Mouse (Mus musculus) liver, embryonic 16.5 days (tissue): ENCODE results near the gene Tgfb2. TPM values are rescaled to one million over a fixed set of nuclear protein-coding genes. Genes with fewer than 3 reads are reported as not detected.

Experiments
- ATAC-seq: fragments of 200-750 bp; cut with Nextera tagmentation; 2 replicates; pipeline ENCODE4 v1.8.0; 2017; ENCODE audit warnings: low read depth, mild to moderate bottlenecking, moderate number of reproducible peaks, moderate library complexity
- H3K27ac ChIP-seq: fragments of 300-500 bp; sonication (generic); 2 replicates; pipeline ENCODE4 v1.5.1; 2014; ENCODE audit warnings: mild to moderate bottlenecking, low read length
- H3K27me3 ChIP-seq: fragments of 300-500 bp; sonication (generic); 2 replicates; pipeline ENCODE4 v1.6.1; 2014; ENCODE audit warnings: low read depth, low read length, mixed read lengths; ENCODE audit not compliant: control insufficient read depth, insufficient read depth
- H3K36me3 ChIP-seq: fragments of 300-500 bp; sonication (generic); 2 replicates; pipeline ENCODE4 v1.6.1; 2014; ENCODE audit warnings: mild to moderate bottlenecking; ENCODE audit not compliant: control insufficient read depth, insufficient read depth
- H3K4me1 ChIP-seq: fragments of 300-500 bp; sonication (generic); 2 replicates; pipeline ENCODE4 v1.6.1; 2014; ENCODE audit warnings: low read depth, low read length, mixed read lengths; ENCODE audit not compliant: control insufficient read depth
- H3K4me2 ChIP-seq: fragments of 300-500 bp; sonication (generic); 2 replicates; pipeline ENCODE4 v1.6.1; 2014; ENCODE audit warnings: low read depth, low read length, mixed read lengths
- H3K4me3 ChIP-seq: fragments of 300-500 bp; sonication (generic); 2 replicates; pipeline ENCODE4 v1.5.1; 2014; ENCODE audit warnings: low read depth, mild to moderate bottlenecking, low read length
- H3K9ac ChIP-seq: fragments of 300-500 bp; sonication (generic); 2 replicates; pipeline ENCODE4 v1.6.1; 2014; ENCODE audit warnings: low read depth, low read length
- H3K9me3 ChIP-seq: fragments of 300-500 bp; sonication (generic); replicated peaks from 2 replicates; pipeline ENCODE4 v1.6.1; 2016; ENCODE audit warnings: low read length; ENCODE audit not compliant: control insufficient read depth
- WGBS: fragments of 180-500 bp; shearing (Covaris S2); extraction: QIAGEN DNeasy Blood & Tissue Kit; methylation state at CpG from one replicate; pipeline ENCODE4 v1.1.7; 2014; ENCODE audit not compliant: insufficient replicate concordance; 5-methylcytosine and 5-hydroxymethylcytosine counted together
- polyA plus RNA-seq: library from polyadenylated mRNA; unstranded; fragments of >200 nt; fragmentation: Nextera tagmentation; extraction: Ambion mirVana; gene quantifications from 2 replicates; pipeline ENCODE4 v1.2.1, GENCODE M21; 2015

The Tgfb2 gene
- polyA plus RNA-seq, 1 experiment from 2014 or later: 1.7 TPM

DNA sequence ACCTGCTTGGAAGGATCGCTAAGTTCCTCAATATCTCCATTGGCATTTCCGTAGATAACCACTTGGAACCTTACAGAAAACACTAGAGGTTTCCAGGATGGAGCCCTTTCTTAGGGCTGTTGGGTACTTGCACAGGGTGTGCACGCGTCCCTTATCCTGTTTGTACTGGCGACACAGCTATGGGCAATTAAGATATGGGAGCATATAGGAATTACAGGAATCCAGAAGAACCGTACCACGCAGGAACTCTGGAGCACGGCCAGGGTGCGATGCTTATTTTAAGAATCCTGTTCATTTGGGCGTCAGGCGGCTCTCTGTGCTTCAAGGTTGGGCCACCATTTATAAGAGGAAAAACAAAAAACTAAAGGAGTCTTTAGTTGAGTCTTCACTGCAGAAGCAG, 42.4 kb downstream of the Tgfb2 start:
- Histone ChIP-seq H3K4me3 (no peak overlapping the region), H3K9me3 (no peaks in the 10 kb centered on the region), H3K27me3 (no peaks in the 10 kb centered on the region), H3K4me1 (no peaks in the 10 kb centered on the region), H3K27ac (no peak overlapping the region), H3K9ac (no peak overlapping the region), H3K36me3 (no peaks in the 10 kb centered on the region), H3K4me2 (no peak overlapping the region)
- ATAC-seq: peak; percentile 37; the same call in 1 of the 2 replicates
- 70% methylated on average over 11 of the region's 11 CpGs for WGBS

DNA sequence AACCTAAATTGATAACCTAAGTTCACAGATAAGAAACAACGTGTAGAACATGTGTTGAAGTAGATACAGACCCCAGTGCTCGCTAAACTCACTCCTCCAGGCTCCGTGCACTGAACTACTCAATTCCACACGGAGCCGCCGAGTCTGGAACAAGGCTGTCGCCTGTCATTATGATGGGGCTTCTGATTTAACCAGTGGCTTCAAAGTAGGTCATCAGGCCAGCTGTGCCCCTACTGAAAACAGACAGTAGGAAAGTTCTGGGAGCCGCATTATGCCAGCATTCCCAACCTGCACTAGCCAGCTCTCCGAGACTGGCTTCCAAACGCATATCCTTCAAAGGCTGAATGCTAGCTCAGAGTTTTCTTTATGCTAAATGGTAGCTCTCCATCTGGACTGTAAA, 42.8 kb downstream of the Tgfb2 start:
- no peaks in the 10 kb centered on the region for H3K27me3 ChIP-seq
- ATAC-seq: no peak
- no peak overlapping the region for H3K4me3 ChIP-seq
- H3K36me3 ChIP-seq: no peaks in the 10 kb centered on the region
- 60% methylated on average over 10 of the region's 10 CpGs for WGBS
- H3K4me1 ChIP-seq: no peaks in the 10 kb centered on the region
- no peak overlapping the region for H3K9ac ChIP-seq
- no peak overlapping the region for H3K4me2 ChIP-seq
- H3K9me3 ChIP-seq: no peaks in the 10 kb centered on the region
- H3K27ac ChIP-seq: no peak overlapping the region

DNA sequence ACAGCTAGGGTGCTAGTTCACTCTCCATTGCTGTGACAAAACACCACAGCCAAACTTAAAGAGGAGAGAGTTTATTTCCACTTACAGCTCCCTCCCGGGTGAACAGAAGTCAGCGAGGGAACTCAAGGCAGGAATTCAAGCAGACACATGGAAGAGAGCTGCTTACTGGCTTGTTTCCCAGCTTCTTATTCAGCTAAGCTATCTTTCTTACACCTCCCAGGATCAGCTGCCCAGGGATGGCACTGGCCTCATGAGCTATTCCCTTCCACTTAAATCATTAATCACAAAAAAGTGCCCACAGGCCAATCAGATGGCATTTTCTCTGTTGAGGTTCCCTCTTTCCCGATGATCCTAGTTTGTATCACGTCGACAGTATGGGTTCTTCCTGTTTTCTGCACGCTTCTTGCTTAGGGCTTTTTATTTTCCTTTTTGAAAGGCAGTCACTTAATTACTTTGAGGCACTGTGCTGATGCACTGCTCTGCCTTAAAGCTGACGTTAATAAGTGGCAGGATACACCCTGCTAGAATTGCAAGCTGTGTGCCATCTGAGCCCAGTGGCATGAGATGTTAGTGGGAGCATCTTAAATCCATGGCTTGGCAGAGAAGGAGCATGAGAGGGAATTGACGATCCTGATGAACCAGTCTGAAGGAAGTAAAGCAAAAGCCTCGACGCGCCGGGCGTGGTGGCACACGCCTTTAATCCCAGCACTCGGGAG, 44.4 kb downstream of the Tgfb2 start:
- H3K27me3 ChIP-seq: no peaks in the 10 kb centered on the region
- H3K27ac ChIP-seq: no peak overlapping the region
- no peak overlapping the region for H3K4me3 ChIP-seq
- no peaks in the 10 kb centered on the region for H3K4me1 ChIP-seq
- 66% methylated on average over 15 of the region's 15 CpGs for WGBS
- no peaks in the 10 kb centered on the region for H3K9me3 ChIP-seq
- ATAC-seq: no peak
- no peaks in the 10 kb centered on the region for H3K36me3 ChIP-seq
- no peak overlapping the region for H3K9ac ChIP-seq
- no peak overlapping the region for H3K4me2 ChIP-seq

DNA sequence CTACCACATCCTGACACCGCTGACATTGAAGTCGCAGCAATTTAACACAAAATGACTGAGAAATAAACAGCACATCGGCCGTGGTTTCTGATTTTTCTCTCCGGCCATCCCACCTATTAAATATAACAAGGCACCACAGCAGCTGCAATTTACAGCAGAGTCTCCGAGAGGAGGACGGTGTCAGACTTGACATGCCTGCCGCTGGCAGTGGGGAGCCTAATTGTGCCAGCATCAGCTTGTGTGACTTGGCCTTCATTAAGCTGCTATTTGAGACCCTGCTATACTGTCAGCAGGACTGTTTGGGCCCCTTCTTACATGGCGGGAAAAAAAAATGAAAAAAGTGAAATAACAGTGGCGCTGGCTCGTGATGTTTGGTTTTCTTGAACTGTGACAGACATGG, 47.0 kb downstream of the Tgfb2 start:
- WGBS: 75% methylated on average over 11 of the region's 11 CpGs
- ATAC-seq: no peak

DNA sequence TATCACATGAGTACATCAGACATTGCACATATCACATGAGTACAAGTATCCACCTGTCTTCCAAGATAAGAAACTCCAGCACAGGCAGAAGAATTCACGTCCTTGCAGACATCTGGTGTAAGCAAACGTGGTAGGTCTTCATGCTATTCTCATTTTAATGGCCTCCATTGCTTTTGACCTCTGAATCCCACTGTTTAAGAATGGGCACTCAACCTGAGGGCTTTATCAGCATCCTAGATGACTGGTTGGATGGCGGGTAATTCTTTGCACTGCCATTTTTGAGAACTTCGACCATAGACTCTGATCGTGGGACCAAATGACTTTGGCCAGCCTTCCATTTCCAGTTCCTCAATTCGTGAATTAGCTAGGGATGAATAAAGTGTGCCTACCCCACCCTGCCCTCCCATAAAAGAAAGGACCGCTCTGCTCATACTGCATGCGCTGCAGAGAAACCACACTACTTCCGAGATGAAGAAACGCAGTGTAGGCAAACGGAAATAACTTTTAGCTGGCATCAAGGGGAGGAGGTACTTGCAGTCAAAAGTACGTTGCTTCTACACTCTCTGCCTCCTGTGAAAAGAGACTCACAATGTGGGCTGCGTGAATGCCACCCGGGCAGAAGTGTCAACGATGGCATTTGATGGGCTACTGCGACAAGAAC, 48.1 kb downstream of the Tgfb2 start:
- H3K4me3 ChIP-seq: no peak overlapping the region
- no peak for ATAC-seq
- WGBS: 63% methylated on average over 16 of the region's 16 CpGs
- H3K36me3 ChIP-seq: no peaks in the 10 kb centered on the region
- H3K4me2 ChIP-seq: no peak overlapping the region
- no peak overlapping the region for H3K27ac ChIP-seq
- no peaks in the 10 kb centered on the region for H3K9me3 ChIP-seq
- H3K4me1 ChIP-seq: no peaks in the 10 kb centered on the region
- H3K9ac ChIP-seq: no peak overlapping the region
- H3K27me3 ChIP-seq: no peaks in the 10 kb centered on the region

More for the DNA sequence above, 47.0 kb downstream of the Tgfb2 start:
- Histone ChIP-seq H3K36me3 (no peaks in the 10 kb centered on the region), H3K27me3 (no peaks in the 10 kb centered on the region), H3K4me3 (no peak overlapping the region), H3K9me3 (no peaks in the 10 kb centered on the region), H3K27ac (no peak overlapping the region), H3K9ac (no peak overlapping the region), H3K4me1 (no peaks in the 10 kb centered on the region), H3K4me2 (no peak overlapping the region)

DNA sequence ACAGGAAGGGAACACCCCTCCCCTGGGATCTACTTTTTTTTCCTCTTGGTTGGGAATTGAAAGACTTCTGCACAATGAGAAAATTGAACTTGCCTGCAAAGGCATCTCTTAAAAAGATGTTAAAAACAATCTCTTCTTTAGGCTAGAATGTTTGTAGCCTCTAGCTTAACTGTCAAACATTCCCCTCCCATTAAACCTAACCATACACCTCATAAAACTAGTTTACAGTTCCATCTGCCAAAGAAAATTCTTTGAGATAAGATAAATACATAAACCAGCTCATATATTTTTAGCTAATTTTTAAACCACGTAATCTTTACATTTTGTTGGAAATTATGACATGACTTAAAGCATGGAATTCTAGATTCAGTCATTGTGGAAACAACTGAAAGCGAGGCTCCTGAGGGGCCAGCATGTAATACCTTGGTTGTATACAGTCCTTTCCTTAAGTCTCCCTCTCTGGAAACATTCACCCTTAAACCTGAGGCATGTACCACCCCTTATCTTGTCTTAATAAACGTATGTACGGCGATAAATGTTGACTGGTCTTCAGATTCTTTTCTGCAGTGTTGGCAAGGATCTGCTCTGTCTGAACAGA, 49.0 kb downstream of the Tgfb2 start:
- H3K27ac ChIP-seq: no peak overlapping the region
- H3K4me3 ChIP-seq: no peak overlapping the region
- no peak overlapping the region for H3K4me2 ChIP-seq
- H3K27me3 ChIP-seq: no peaks in the 10 kb centered on the region
- 58% methylated on average over 5 of the region's 5 CpGs for WGBS
- no peaks in the 10 kb centered on the region for H3K36me3 ChIP-seq
- no peak overlapping the region for H3K9ac ChIP-seq
- no peaks in the 10 kb centered on the region for H3K4me1 ChIP-seq
- H3K9me3 ChIP-seq: no peaks in the 10 kb centered on the region
- ATAC-seq: no peak

DNA sequence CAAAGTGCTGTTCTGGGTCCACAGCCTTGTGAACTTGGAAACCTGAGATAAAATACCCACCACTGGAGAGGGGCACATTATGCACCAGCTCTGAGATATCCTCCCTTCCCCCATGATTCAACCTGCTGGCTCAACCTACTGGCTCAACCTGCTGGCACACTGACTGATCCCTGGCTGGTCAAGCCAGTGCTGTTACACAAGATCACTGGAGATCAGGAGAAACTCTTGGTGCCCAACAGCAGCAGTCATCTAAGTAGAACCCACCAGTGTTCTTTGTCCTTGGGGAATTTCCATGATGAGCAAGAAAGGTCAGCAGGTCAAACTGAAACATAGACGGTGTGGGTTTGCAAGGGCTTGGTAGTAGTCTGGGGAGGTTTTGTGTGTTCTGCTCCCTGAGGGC, 49.6 kb downstream of the Tgfb2 start:
- 40% methylated on average over 1 of the region's 1 CpGs for WGBS
- no peaks in the 10 kb centered on the region for H3K36me3 ChIP-seq
- no peak overlapping the region for H3K9ac ChIP-seq
- no peaks in the 10 kb centered on the region for H3K4me1 ChIP-seq
- H3K9me3 ChIP-seq: no peaks in the 10 kb centered on the region
- no peaks in the 10 kb centered on the region for H3K27me3 ChIP-seq
- H3K4me2 ChIP-seq: no peak overlapping the region
- H3K27ac ChIP-seq: no peak overlapping the region
- ATAC-seq: no peak
- no peak overlapping the region for H3K4me3 ChIP-seq

DNA sequence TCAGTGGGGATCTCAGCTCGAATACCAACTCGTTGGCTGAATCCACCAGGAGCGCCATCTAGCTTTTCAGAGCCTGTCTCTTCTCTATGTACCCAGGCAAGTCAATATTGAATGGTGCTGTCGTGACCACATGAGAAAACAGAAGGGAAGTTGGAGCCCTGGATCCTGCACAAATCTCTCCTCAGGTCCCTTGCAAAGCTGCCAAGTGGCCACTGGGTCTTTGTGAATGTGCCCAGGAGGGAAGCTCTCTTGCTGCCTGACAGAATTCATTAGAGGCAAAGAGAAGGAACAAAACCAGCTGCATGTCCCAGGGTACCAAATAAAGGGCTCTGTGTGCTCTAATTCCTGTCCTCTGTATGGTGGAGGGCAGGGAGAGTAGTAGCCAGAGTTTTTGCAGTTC, 50.7 kb downstream of the Tgfb2 start:
- no peaks in the 10 kb centered on the region for H3K27me3 ChIP-seq
- no peak for ATAC-seq
- WGBS: 53% methylated on average over 4 of the region's 4 CpGs
- no peaks in the 10 kb centered on the region for H3K4me1 ChIP-seq
- H3K27ac ChIP-seq: no peak overlapping the region
- no peaks in the 10 kb centered on the region for H3K9me3 ChIP-seq
- no peak overlapping the region for H3K4me2 ChIP-seq
- no peaks in the 10 kb centered on the region for H3K36me3 ChIP-seq
- H3K4me3 ChIP-seq: no peak overlapping the region
- no peak overlapping the region for H3K9ac ChIP-seq

DNA sequence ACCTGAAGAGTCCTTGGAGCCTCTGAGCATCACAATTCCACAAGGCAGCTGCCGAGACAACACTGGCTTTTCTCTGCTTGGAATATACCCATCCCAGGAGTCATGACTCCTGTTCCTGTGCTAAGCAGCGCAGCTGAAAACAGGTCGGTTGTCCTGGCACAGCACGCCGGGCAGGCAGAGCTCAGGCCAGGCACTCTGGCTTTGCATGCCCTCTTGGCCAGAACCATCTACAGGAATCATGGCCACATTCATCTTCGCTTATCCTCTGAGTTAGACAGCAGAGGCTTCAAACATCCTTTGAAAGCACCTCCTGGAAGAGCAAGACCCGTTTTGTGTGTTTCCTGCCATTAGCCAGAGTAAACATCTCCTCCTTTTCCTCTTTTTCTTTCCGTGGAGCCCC, 53.6 kb downstream of the Tgfb2 start:
- H3K4me2 ChIP-seq: no peak overlapping the region
- H3K4me1 ChIP-seq: no peaks in the 10 kb centered on the region
- no peaks in the 10 kb centered on the region for H3K36me3 ChIP-seq
- no peak overlapping the region for H3K9ac ChIP-seq
- no peak overlapping the region for H3K27ac ChIP-seq
- no peak for ATAC-seq
- WGBS: 35% methylated on average over 8 of the region's 8 CpGs
- H3K9me3 ChIP-seq: no peaks in the 10 kb centered on the region
- H3K27me3 ChIP-seq: no peaks in the 10 kb centered on the region
- no peak overlapping the region for H3K4me3 ChIP-seq
